Mouse (Mus musculus): ENCODE measurements at regions not wholly inside any gene's neighbourhood (a gene's known extent, or its start where the extent isn't known, plus 50 kb on each side); places are given as distances from the start of the nearest gene placed in this dataset.
"Not testable (repeated sequence)": the region's sequence is repeated elsewhere in the genome, so short reads cannot be mapped to it uniquely, and the experiment has no call there.

DNA sequence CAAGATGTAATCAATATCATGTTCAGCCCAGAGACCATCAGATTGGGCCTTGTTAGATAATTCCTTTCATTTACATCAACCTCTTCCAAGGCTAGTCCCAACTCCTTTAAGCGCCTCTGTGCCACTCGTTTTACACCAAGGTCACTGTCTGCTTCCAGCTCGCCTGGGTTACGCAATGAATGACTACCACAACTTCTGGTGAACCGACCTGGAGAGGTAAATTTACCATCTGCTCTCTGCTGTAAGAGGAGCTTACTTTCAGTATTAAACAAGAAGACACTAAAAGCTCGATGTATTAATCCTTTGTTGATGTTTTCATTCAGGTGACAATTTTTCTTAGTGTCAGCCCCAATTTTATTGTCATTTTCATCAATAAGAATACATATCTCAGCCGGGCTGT lies 51.7 kb upstream of the Fam174b start:
- no peak for DNase-seq
- intact Hi-C loops (cut with DNase I; ENCODE audit: low total_unique reads) = no loop called here

DNA sequence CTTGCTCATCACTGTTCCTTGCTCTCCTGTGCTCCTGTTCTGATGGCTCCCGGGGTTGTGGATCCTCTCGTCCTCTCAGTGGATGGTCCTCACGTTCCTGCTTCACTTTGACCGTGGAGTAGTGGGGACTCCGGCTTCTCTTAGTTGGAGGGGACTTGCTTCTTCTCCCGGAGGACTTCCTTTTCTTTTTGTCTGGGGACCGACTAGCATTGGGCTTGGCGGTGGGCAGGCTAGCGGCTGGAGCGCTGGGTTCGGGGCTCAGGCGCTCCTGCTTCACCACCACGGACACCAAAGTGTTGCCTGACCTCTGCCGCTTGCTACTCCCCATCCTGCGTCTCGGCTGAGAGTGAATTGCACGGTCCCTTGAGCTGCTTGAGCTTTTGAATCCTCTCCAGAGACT lies 53.9 kb upstream of the Fam174b start:
- intact Hi-C loops (cut with DNase I; ENCODE audit: low total_unique reads); DNase-seq: not testable (repeated sequence)

DNA sequence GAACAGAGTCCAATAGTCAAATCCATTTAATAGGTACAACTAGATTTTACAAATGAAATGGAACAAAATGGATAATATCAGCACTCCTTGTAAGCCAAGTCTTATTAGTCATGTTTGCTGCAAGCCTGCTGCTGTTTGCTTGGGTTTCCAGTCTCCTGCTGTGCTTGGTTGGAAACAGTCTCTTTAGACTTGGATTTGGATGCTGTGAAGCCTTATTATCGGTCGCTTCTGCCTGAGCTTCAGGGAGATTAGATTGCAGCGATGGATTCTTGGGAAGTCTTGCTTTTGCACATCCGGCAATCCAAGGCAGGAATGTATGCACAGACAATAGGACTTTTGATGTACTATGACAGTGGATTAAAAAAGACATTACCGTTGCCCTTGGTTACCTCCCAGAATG lies 57.3 kb upstream of the Fam174b start:
- DNase-seq = no peak
- intact Hi-C loops (cut with DNase I; ENCODE audit: low total_unique reads) = no loop called here

DNA sequence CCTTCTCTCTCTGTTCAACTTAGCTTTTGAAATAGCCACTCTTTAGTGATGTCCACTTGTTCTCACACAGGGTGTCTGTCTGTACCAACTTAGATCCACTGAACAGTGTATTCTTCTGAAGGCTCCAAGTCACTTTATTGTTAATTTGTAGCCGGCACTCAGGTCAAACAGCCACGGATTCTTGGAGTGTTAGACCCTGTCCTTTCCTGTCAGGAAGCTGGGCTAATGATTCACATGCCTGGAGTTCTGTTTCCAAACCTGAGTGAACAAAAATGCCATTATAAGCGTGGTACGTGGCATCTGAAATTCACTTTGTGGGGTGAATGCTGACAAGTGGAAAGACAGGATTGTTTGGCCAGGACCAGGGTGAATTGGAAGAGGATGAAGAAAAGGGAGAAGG lies 69.5 kb upstream of the Fam174b start:
- DNase-seq = no peak

DNA sequence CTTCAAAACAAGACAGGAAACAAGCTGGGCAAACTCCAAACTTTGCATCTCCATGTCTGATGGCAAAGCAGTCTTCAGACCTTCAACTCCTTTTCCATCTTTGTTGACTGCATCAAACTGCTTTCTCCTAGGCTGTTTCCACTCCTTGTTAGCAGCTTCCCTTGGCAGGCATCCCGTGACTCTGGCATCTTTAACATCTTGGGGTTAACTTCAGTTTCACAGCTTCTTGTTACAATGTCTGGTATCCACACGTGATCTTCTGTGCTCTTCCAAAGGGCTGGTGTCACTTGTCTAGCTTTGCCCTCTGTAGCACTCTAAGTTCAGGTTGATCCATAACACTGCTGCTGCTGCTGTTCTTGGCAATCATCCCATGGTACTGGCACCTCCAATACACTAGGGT lies 71.3 kb upstream of the Fam174b start:
- intact Hi-C loops (cut with DNase I; ENCODE audit: low total_unique reads) = no loop called here
- no peak for DNase-seq

More for the DNA sequence above, 69.5 kb upstream of the Fam174b start:
- intact Hi-C loops (cut with DNase I; ENCODE audit: low total_unique reads) = no loop called here

DNA sequence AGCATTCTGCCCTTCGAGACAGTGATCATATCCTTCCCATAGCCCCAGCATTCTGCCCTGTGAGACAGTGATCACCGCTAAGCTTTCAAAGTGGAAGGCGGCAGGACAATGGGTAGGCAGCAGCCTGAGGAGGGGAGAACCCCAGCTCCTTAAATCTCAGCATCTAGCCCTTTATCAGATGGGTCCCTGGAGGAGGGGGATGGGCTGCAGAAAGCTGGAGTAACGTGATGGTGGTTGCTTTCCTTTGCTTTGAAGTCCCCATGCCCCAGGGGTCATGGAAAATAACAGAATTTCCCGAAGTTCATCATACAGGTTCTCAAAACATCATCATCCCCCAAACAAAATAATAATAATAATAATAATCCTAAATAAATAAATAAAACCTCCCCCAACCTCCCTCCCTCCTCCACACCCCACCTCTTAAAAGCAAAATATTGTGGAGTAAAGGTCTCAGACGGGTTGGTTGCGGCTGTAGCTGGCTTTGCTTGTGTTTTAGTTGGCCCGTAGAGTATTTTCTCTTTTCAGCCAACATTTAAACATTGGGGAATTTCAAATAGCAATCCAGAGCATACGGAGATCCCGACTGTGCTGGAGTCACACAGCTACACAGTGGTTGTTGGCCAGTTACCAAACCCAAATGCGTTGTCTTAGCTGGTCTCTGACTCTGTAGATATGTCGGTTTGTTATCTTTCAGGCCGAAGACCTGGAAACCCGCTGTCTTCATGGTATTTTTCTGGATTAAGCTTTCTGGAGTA lies 73.0 kb upstream of the Fam174b start:
- DNase-seq = no peak
- intact Hi-C loops (cut with DNase I; ENCODE audit: low total_unique reads) = no loop called here

DNA sequence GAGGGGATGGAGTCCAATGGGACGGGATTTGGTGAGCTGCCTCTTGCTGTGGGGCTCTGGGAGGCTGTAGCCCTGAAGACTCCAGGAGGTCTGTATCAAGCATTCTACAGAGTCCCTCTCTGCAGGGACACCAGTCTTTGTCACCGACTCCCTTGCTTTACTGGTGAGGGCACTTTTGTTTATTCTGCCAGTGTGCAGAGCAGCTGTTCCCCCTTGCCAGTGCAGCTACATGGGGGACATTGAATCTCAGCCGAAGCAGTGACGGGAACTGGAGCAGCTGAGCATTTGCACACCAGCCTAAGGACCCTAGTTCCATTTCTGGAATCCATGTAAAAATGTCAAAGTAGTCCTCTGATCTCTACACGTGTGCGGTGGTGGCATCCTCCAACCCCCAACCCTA lies 75.1 kb upstream of the Fam174b start:
- intact Hi-C loops (cut with DNase I; ENCODE audit: low total_unique reads) = no loop called here
- DNase-seq = no peak

DNA sequence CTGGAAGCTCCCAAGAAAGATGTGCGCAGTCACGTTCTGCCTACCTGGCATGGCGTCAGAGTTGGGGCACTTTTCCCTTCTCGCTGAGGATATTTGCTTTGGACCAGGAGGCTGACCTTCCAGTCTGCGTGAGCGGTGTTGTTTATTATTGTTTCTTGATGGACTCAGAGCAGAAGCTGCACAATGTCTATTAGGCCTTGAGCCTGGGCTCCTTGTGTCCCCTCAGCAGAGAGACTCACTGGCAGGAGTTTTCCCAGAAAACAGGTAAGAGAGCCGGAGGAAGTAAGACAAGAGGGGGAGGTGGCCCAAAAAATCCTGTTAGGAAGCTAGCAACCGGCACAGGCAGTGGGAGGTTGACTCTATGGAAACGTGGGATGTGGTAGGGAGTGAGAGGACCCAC lies 77.6 kb upstream of the Fam174b start:
- DNase-seq = no peak
- intact Hi-C loops (cut with DNase I; ENCODE audit: low total_unique reads) = no loop called here

DNA sequence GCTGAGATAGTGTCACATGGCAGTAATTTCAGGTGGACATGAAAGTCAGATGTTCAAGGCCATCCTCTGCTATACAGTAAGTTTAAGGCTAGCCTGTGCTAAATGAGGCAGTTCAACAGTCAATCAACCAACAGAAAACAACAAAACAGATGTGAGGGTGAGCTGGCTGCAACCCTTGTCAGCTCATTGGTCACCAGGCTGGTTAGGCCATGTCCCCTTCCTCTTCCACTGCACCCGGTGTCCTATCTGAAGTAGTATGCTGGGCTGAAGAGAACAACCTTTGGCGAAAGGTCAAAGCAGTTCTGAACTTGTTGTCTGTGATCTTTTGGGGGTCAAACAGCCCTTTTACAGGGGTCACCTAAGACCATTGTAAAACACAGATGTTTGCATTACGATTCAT lies 78.2 kb upstream of the Fam174b start:
- DNase-seq = no peak
- intact Hi-C loops (cut with DNase I; ENCODE audit: low total_unique reads) = no loop called here

DNA sequence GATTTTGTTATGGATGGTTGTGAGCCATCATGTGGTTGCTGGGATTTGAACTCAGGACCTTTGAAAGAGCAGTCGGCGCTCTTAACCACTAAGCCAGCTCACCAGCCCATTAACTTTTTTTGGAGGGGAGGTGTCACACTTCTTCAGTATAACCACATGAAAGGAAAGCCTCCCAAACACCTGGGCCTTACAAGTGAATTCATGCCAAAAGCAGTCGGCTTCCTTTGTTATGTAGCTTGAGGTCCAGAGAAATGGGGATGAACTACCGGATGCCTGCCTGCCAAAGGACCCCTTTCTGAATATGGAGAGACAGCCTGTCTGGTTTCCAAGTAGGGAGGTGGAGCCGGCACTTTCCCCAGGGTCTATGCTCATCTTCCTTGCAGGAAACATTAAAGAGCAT lies 80.6 kb upstream of the Fam174b start:
- intact Hi-C loops (cut with DNase I; ENCODE audit: low total_unique reads) = loop anchor here (5.0 to 10.0 kb wide), 5 partner anchors 88 to 1265 kb away; no protein-coding TSS in a partner anchor
- DNase-seq = no peak

DNA sequence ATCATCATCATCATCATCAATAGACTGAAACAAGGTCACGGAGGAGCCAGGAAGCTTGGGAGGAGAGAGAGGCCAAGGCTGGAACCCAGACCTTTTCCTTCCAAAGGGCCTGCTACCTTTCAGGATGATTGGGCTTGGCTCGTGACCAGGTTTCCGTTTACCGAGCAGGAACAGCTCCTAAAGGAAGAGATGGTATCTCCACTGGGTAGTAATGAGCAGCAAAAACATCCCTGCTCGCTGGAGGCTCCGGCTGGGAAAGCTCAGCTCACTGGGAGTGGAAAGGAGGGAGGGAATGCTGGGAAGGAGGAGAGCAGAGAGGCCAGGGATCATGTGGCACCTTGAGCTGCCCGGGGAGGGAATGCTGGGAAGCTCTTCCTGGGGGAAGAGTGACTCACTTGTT lies 82.8 kb upstream of the Fam174b start:
- intact Hi-C loops (cut with DNase I; ENCODE audit: low total_unique reads) = loop anchor here (5.0 to 10.0 kb wide), 5 partner anchors 90 to 1262 kb away; no protein-coding TSS in a partner anchor
- DNase-seq = no peak

DNA sequence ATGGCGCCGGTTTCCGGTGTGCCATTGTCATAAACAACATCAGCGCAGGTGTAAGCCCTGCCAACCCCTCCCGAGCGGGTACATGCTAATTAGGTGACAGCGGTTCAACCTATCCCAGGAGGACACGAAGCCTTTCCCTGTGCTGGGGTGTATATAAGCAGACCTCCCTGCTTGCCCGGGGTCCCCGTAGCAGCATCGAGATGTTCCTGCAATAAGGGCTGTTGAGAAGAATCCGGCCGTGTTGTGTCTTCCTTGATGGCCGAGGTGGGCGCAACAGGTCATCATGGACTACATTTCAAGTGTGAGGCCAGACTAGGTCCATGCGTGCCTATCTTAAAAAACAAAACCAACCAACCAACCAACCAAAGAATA lies 83.7 kb upstream of the Fam174b start:
- intact Hi-C loops (cut with DNase I; ENCODE audit: low total_unique reads) = loop anchor here (5.0 to 10.0 kb wide), 5 partner anchors 91 to 1262 kb away; no protein-coding TSS in a partner anchor
- DNase-seq = not testable (repeated sequence)

DNA sequence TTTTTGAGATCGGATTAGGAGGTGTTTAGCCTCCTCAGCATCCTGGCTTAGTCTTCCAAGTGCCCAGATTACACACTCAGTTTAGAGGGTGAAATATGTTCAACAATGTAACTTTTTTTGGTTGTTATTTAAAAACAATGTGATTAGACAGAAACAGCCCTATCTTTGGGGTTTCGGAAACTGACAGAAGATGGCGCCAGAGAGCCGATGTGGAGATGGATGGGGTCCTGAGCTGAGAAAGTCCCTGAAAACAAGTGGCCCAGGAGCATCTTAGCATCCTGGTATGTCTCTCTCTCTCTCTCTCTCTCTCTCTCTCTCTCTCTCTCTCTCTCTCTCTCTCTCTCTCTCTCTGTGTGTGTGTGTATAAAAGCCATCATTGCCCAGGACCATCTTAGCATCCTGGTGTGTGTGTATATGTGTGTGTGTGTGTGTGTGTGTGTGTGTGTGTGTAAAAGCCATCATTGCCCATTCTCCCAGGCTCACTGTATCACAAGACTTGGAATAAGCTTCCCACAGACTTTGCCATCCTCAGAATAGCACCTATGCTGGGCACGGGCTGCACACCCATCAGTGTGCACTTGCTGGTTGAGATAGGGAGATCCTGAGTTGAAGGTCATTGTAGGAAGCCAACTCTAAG lies 84.2 kb upstream of the Fam174b start:
- peak; percentile 49 for DNase-seq

DNA sequence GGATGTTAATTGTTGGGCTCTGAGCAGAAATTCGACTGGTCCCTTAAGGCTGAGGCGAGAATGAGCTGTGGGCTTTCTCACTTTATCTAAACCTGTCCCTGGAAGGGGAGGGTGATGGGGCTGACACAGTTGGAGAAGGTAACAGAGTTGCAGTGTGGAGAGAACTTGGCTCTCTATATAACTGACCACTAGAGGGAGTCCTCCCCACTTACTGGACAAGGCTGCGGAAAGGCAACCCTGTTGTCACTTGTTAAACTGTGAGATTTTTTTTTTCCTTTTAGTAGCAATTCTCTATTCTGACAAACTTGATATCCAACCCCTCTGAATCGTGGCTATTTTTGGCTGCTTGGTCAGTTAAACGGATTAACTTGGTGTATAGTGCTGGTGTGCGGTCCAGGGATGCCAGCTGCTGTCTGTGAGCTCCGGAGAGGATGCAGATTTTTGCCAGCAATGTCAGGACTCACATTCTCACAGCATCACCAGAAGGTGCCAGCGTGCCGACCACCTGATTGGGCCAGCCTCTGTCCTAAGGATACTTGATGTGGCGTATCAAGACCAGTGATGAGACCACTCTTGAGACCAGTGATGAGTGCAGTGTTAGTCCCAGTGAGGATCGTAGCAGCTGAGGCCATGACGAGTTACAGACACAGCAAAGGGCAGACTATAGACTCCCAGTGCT lies 85.8 kb upstream of the Fam174b start:
- intact Hi-C loops (cut with DNase I; ENCODE audit: low total_unique reads) = loop anchor here (10.0 kb wide), 1 partner anchor 1260 kb away; no protein-coding TSS in a partner anchor
- DNase-seq = peak; percentile 18

More for the DNA sequence above, 84.2 kb upstream of the Fam174b start:
- intact Hi-C loops (cut with DNase I; ENCODE audit: low total_unique reads) = loop anchor here (5.0 to 10.0 kb wide), 5 partner anchors 91 to 1261 kb away; no protein-coding TSS in a partner anchor

DNA sequence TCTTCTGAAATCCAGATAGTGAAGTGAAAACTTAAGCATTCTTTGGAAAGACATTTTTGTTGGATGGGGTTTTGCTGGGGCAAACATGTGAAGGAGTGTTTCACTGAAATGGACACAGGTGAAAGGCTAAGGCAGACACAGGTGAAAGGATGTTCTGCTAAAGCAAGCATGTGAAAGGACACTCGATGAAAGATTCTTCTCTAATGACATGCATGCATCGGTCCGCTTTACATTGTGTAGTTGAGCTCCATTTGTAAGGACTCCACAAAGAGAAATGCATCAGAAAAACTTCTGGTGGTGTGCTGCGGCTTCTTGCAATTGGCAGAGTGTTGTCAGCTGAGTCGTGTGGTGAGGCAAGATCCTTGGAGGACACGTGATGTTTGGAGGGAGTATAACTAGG lies 89.2 kb upstream of the Fam174b start:
- DNase-seq = no peak
- intact Hi-C loops (cut with DNase I; ENCODE audit: low total_unique reads) = loop anchor here (10.0 kb wide), 1 partner anchor 1256 kb away; no protein-coding TSS in a partner anchor

DNA sequence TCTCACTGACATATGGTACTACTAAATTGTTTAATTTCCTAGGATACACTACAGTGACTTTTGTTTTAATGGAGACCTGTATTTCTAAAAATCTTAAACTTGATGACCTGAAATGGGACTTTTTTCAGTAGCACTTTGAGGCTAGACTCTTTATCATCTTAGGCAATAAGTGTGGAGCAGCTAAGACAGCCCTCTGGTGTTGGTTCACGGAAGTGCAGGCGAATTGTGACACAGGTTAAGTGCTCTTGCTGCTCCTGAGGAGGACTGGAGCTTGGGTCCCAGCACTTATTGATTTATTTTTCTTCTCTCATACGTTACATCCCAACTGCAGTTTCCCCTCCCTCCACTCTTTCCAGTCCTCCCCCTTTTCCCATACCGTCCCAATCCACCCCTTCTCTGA lies 92.1 kb upstream of the Fam174b start:
- intact Hi-C loops (cut with DNase I; ENCODE audit: low total_unique reads) = no loop called here
- peak; percentile 75 for DNase-seq

DNA sequence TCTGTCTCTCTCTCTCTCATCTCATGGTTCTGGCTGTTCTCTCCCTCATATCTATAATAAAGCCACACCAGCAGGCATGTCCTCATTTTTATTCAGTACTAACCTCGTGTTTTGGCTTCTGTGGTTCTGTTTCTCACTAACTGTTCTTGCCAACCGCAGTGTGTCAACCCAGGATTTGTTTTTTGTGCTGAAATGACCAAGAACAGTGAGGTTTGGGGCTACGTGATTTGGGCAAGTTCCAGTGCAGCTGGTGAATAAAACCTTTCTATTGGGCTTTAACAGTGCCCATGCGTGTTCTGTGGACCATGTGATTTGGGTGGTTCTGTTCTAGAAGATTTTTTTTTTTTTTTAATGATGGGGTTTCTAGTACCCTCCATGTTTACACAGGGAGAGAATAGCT lies 93.0 kb upstream of the Fam174b start:
- no peak for DNase-seq
- intact Hi-C loops (cut with DNase I; ENCODE audit: low total_unique reads) = no loop called here

DNA sequence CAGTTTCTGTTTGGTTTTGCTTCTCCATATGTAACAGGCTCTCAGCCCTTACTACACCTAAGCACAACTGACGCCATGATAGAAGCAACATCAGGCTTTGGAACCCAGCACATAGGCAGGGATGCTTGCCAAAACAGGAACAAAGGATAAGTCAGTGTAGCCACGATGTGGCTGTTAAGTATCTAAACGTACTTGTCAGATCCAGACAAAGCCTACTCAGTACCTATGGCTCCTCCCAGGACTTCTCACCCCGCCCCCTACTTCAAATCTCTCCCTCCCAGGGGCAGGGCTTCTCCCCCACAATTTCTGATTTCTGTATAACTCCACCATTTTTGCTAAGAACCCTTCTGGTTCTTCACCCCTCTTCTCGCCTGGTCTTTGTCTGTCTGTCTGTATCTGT lies 93.4 kb upstream of the Fam174b start:
- intact Hi-C loops (cut with DNase I; ENCODE audit: low total_unique reads) = no loop called here
- DNase-seq = no peak

DNA sequence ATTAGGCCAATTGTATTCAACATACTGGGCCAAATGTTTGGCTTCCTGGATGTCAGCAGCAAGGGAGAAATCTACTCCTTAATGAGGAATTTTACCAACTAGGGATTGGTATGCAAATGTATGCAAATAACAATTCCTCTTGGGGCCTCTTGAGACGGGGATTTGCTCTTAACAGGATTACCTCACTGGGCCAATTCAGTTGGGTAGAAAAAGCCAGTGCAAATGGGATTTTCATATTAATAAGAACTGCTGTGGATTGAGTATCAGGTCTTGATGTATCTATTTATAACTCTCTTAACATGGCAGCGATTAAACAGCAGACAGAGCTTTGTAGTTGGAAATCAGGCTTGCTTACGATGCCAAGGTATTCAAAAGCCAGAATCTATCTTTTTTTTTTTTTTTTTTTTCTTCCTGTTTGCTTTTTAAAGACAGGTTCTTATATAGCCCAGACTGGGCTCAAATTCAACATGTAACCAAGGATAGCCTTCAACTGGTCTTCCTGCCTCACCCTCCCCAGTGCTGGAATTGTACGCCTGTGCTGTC lies 95.7 kb upstream of the Fam174b start:
- intact Hi-C loops (cut with DNase I; ENCODE audit: low total_unique reads) = no loop called here

DNA sequence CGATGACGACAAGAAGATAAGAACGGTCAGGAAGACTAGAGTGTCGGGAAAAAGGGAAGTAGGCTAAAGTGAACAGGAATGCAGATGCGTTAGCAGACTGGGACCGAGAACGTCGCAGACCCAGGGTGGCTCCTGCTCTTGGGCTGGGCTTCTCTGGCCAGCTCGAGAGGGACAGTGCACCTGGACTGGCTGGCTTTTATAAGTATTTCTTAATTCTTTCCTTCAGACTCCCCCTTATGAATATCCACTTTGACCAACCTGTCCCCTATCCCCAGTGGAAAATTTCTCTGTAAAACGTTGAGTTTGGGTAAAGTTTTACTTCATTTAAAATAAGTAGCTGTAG lies 96.1 kb upstream of the Fam174b start:
- intact Hi-C loops (cut with DNase I; ENCODE audit: low total_unique reads) = no loop called here
- no peak for DNase-seq

More for the DNA sequence above, 95.7 kb upstream of the Fam174b start:
- DNase-seq = no peak

Measured in gastrocnemius, postnatal 14 days (tissue).